Mouse (Mus musculus): ENCODE results near the gene Frmpd2. TPM values are rescaled to one million over a fixed set of nuclear protein-coding genes. Genes with fewer than 3 reads are reported as not detected.

Gene Frmpd2
- total RNA-seq, 1 experiment = not detected

GRCm38 (mm10) chr14:33531331-33531912, 59.9 kb downstream of the Frmpd2 start:
- H3K4me3 ChIP-seq (ENCODE audit: insufficient read depth in 1 of 2, low read depth in 1 of 2, low read length in 2 of 2, poor library complexity in 1 of 2, severe bottlenecking in 1 of 2) = no peak overlapping the region
- H3K36me3 ChIP-seq (ENCODE audit: control insufficient read depth, insufficient read depth, low read length, poor library complexity, severe bottlenecking) = no peaks in the 10 kb centered on the region
- no peak overlapping the region for H3K9ac ChIP-seq (ENCODE audit: insufficient read depth, low read depth, low read length, poor library complexity, severe bottlenecking)
- no peak for TF ChIP-seq MAFK (IDR thresholded peaks at IDR 0.05; ENCODE audit: insufficient read depth, low read depth, low read length)
- no peak for TF ChIP-seq CHD2 (IDR thresholded peaks at IDR 0.05; ENCODE audit: low read depth, low read length)
- TF ChIP-seq ZNF384 (IDR thresholded peaks at IDR 0.05; ENCODE audit: low read depth, low read length) = no peak
- no peak for TF ChIP-seq HCFC1 (IDR thresholded peaks at IDR 0.05; ENCODE audit: borderline replicate concordance, insufficient read depth, low read length)
- no peak for TF ChIP-seq ZC3H11A (IDR thresholded peaks at IDR 0.05; ENCODE audit: borderline replicate concordance, low read depth, low read length)
- no peaks in the 10 kb centered on the region for H3K4me1 ChIP-seq (ENCODE audit: control insufficient read depth in 2 of 2, insufficient read depth in 2 of 2, low read length in 2 of 2, poor library complexity in 1 of 2)
- DNase-seq (ENCODE audit: low read depth, low spot score) = no peak
- in situ Hi-C loops (cut with MboI; ENCODE audit: low sequenced_read_pairs in 2 of 2, unreplicated experiment in 2 of 2) = no loop called here
- H3K27ac ChIP-seq (ENCODE audit: insufficient read depth, low read depth, low read length, poor library complexity, severe bottlenecking) = no peak overlapping the region
- H3K9me3 ChIP-seq (ENCODE audit: control insufficient read depth, insufficient read depth, low read depth, low read length) = no peaks in the 10 kb centered on the region

DNA sequence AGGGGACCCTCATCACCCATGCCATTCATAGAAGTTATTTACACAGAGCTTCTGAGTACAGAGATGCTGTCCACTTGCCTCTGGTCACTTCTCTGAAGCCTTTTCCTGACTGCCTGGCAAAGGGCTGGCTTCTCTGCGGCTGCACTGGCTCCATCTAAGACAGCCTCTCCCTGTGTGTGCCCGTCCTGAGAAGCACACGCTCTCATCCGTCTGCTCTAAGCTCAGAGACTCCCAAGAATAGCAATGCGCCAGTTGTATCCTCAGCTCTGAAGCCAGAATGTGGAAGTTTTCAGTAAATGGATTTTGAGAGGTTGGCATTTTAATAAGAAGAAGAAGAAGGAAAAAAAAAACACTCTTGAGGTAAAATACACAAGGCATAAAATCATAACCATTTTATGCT, 61.3 kb downstream of the Frmpd2 start:
- in situ Hi-C loops (cut with MboI; ENCODE audit: low sequenced_read_pairs in 2 of 2, unreplicated experiment in 2 of 2) = no loop called here
- H3K9me3 ChIP-seq (ENCODE audit: control insufficient read depth, insufficient read depth, low read depth, low read length) = no peaks in the 10 kb centered on the region
- TF ChIP-seq MAFK (IDR thresholded peaks at IDR 0.05; ENCODE audit: insufficient read depth, low read depth, low read length) = no peak
- TF ChIP-seq ZC3H11A (IDR thresholded peaks at IDR 0.05; ENCODE audit: borderline replicate concordance, low read depth, low read length) = no peak
- no peak for TF ChIP-seq ZNF384 (IDR thresholded peaks at IDR 0.05; ENCODE audit: low read depth, low read length)
- TF ChIP-seq CHD2 (IDR thresholded peaks at IDR 0.05; ENCODE audit: low read depth, low read length) = no peak
- TF ChIP-seq HCFC1 (IDR thresholded peaks at IDR 0.05; ENCODE audit: borderline replicate concordance, insufficient read depth, low read length) = no peak
- no peak overlapping the region for H3K27ac ChIP-seq (ENCODE audit: insufficient read depth, low read depth, low read length, poor library complexity, severe bottlenecking)
- no peak overlapping the region for H3K9ac ChIP-seq (ENCODE audit: insufficient read depth, low read depth, low read length, poor library complexity, severe bottlenecking)
- H3K36me3 ChIP-seq (ENCODE audit: control insufficient read depth, insufficient read depth, low read length, poor library complexity, severe bottlenecking) = no peaks in the 10 kb centered on the region
- H3K4me3 ChIP-seq (ENCODE audit: insufficient read depth in 1 of 2, low read depth in 1 of 2, low read length in 2 of 2, poor library complexity in 1 of 2, severe bottlenecking in 1 of 2) = no peak overlapping the region
- no peak for DNase-seq (ENCODE audit: low read depth, low spot score)
- H3K4me1 ChIP-seq (ENCODE audit: control insufficient read depth in 2 of 2, insufficient read depth in 2 of 2, low read length in 2 of 2, poor library complexity in 1 of 2) = no peaks in the 10 kb centered on the region

DNA sequence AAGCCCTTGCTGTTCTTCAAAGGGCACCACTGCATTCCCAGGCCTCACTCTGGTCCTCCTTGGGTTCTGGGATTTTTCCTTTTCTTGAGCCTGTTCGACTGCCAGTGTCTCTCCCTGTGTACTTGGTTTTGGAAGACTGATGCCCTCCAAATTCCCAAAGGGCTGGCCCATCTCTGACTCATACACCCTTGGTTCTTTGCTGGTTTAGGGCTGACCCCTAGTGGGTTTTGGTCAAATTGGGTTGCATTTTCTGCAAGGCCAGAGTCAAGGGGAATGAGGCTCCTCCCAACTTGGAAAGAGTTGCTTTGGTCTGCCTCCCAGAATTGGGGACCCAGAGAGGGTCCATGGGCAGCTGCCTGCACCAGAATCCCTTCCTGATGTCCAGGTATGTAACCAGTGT, 62.0 kb downstream of the Frmpd2 start:
- H3K9me3 ChIP-seq (ENCODE audit: control insufficient read depth, insufficient read depth, low read depth, low read length) = no peaks in the 10 kb centered on the region
- no peak overlapping the region for H3K9ac ChIP-seq (ENCODE audit: insufficient read depth, low read depth, low read length, poor library complexity, severe bottlenecking)
- H3K4me1 ChIP-seq (ENCODE audit: control insufficient read depth in 2 of 2, insufficient read depth in 2 of 2, low read length in 2 of 2, poor library complexity in 1 of 2) = no peaks in the 10 kb centered on the region
- no peak overlapping the region for H3K4me3 ChIP-seq (ENCODE audit: insufficient read depth in 1 of 2, low read depth in 1 of 2, low read length in 2 of 2, poor library complexity in 1 of 2, severe bottlenecking in 1 of 2)
- H3K27ac ChIP-seq (ENCODE audit: insufficient read depth, low read depth, low read length, poor library complexity, severe bottlenecking) = no peak overlapping the region
- H3K36me3 ChIP-seq (ENCODE audit: control insufficient read depth, insufficient read depth, low read length, poor library complexity, severe bottlenecking) = no peaks in the 10 kb centered on the region
- DNase-seq (ENCODE audit: low read depth, low spot score) = no peak
- in situ Hi-C loops (cut with MboI; ENCODE audit: low sequenced_read_pairs in 2 of 2, unreplicated experiment in 2 of 2) = no loop called here
- no peak for TF ChIP-seq CHD2 (IDR thresholded peaks at IDR 0.05; ENCODE audit: low read depth, low read length)
- no peak for TF ChIP-seq ZC3H11A (IDR thresholded peaks at IDR 0.05; ENCODE audit: borderline replicate concordance, low read depth, low read length)
- TF ChIP-seq ZNF384 (IDR thresholded peaks at IDR 0.05; ENCODE audit: low read depth, low read length) = no peak
- TF ChIP-seq MAFK (IDR thresholded peaks at IDR 0.05; ENCODE audit: insufficient read depth, low read depth, low read length) = no peak
- TF ChIP-seq HCFC1 (IDR thresholded peaks at IDR 0.05; ENCODE audit: borderline replicate concordance, insufficient read depth, low read length) = no peak

- Histone ChIP-seq H3K4me3 (ENCODE audit: insufficient read depth in 1 of 2, low read depth in 1 of 2, low read length in 2 of 2, poor library complexity in 1 of 2, severe bottlenecking in 1 of 2) (no peak overlapping the region), H3K9ac (ENCODE audit: insufficient read depth, low read depth, low read length, poor library complexity, severe bottlenecking) (no peak overlapping the region), H3K36me3 (ENCODE audit: control insufficient read depth, insufficient read depth, low read length, poor library complexity, severe bottlenecking) (no peaks in the 10 kb centered on the region), H3K4me1 (ENCODE audit: control insufficient read depth in 2 of 2, insufficient read depth in 2 of 2, low read length in 2 of 2, poor library complexity in 1 of 2) (no peaks in the 10 kb centered on the region), H3K9me3 (ENCODE audit: control insufficient read depth, insufficient read depth, low read depth, low read length) (no peaks in the 10 kb centered on the region), H3K27ac (ENCODE audit: insufficient read depth, low read depth, low read length, poor library complexity, severe bottlenecking) (no peak overlapping the region)
- no peak for DNase-seq (ENCODE audit: low read depth, low spot score)
- TF ChIP-seq HCFC1 (IDR thresholded peaks at IDR 0.05; ENCODE audit: borderline replicate concordance, insufficient read depth, low read length) = no peak
- in situ Hi-C loops (cut with MboI; ENCODE audit: low sequenced_read_pairs in 2 of 2, unreplicated experiment in 2 of 2) = no loop called here
Observed at GRCm38 (mm10) chr14:33535317-33535716, 63.8 kb downstream of the Frmpd2 start.

GRCm38 (mm10) chr14:33539559-33540167, 68.2 kb downstream of the Frmpd2 start:
- H3K36me3 ChIP-seq (ENCODE audit: control insufficient read depth, insufficient read depth, low read length, poor library complexity, severe bottlenecking) = no peaks in the 10 kb centered on the region
- in situ Hi-C loops (cut with MboI; ENCODE audit: low sequenced_read_pairs in 2 of 2, unreplicated experiment in 2 of 2) = no loop called here
- H3K4me3 ChIP-seq (ENCODE audit: insufficient read depth in 1 of 2, low read depth in 1 of 2, low read length in 2 of 2, poor library complexity in 1 of 2, severe bottlenecking in 1 of 2) = no peak overlapping the region
- H3K27ac ChIP-seq (ENCODE audit: insufficient read depth, low read depth, low read length, poor library complexity, severe bottlenecking) = no peak overlapping the region
- TF ChIP-seq HCFC1 (IDR thresholded peaks at IDR 0.05; ENCODE audit: borderline replicate concordance, insufficient read depth, low read length) (no peak), ZNF384 (IDR thresholded peaks at IDR 0.05; ENCODE audit: low read depth, low read length) (no peak), MAFK (IDR thresholded peaks at IDR 0.05; ENCODE audit: insufficient read depth, low read depth, low read length) (no peak), ZC3H11A (IDR thresholded peaks at IDR 0.05; ENCODE audit: borderline replicate concordance, low read depth, low read length) (no peak), CHD2 (IDR thresholded peaks at IDR 0.05; ENCODE audit: low read depth, low read length) (no peak)
- no peak for DNase-seq (ENCODE audit: low read depth, low spot score)
- no peak overlapping the region for H3K9ac ChIP-seq (ENCODE audit: insufficient read depth, low read depth, low read length, poor library complexity, severe bottlenecking)
- no peaks in the 10 kb centered on the region for H3K4me1 ChIP-seq (ENCODE audit: control insufficient read depth in 2 of 2, insufficient read depth in 2 of 2, low read length in 2 of 2, poor library complexity in 1 of 2)
- H3K9me3 ChIP-seq (ENCODE audit: control insufficient read depth, insufficient read depth, low read depth, low read length) = no peaks in the 10 kb centered on the region
